Mouse (Mus musculus) heart, embryonic 13.5 days (tissue): ENCODE measurements around the gene Pcbp1. TPM values are rescaled to one million over a fixed set of nuclear protein-coding genes. Genes with fewer than 3 reads are reported as not detected.
"Not testable (repeated sequence)": the region's sequence is repeated elsewhere in the genome, so short reads cannot be mapped to it uniquely, and the experiment has no call there.

Experiments used
- ATAC-seq: fragments of 200-750 bp; cut with Nextera tagmentation; 2 replicates; pipeline ENCODE4 v1.8.0; 2017; ENCODE audit warnings: moderate TSS enrichment; ENCODE audit not compliant: insufficient number of reproducible peaks, low FRiP score, low TSS enrichment; ENCODE audit errors: extremely low read depth
- H3K27ac ChIP-seq: fragments of 300-500 bp; sonication (generic); replicated peaks from 2 replicates; pipeline ENCODE4 v1.5.1; 2015; ENCODE audit warnings: moderate library complexity, mild to moderate bottlenecking, inconsistent platforms
- H3K27me3 ChIP-seq: fragments of 300-500 bp; sonication (generic); replicated peaks from 2 replicates; pipeline ENCODE4 v1.6.1; 2015; ENCODE audit warnings: mild to moderate bottlenecking, inconsistent platforms
- H3K36me3 ChIP-seq: fragments of 300-500 bp; sonication (generic); 2 replicates; pipeline ENCODE4 v1.6.1; 2015; ENCODE audit warnings: mild to moderate bottlenecking, inconsistent platforms
- H3K4me1 ChIP-seq: fragments of 300-500 bp; sonication (generic); 2 replicates; pipeline ENCODE4 v1.6.1; 2015; ENCODE audit warnings: inconsistent platforms
- H3K4me2 ChIP-seq: fragments of 300-500 bp; sonication (generic); 2 replicates; pipeline ENCODE4 v1.6.1; 2015; ENCODE audit warnings: inconsistent platforms, mild to moderate bottlenecking, moderate library complexity
- H3K4me3 ChIP-seq: fragments of 300-500 bp; sonication (generic); 2 replicates; pipeline ENCODE4 v1.5.1; 2015; ENCODE audit warnings: moderate library complexity, mild to moderate bottlenecking, inconsistent platforms
- H3K9ac ChIP-seq: fragments of 300-500 bp; sonication (generic); 2 replicates; pipeline ENCODE4 v1.6.1; 2015; ENCODE audit warnings: inconsistent platforms, mild to moderate bottlenecking, moderate library complexity
- H3K9me3 ChIP-seq: fragments of 300-500 bp; sonication (generic); 2 replicates; pipeline ENCODE4 v1.6.1; 2016; ENCODE audit warnings: inconsistent platforms
- WGBS: fragments of 180-500 bp; shearing (Covaris S2); methylation state at CpG from one replicate; pipeline ENCODE4 v1.1.7; 2015; ENCODE audit warnings: mixed read lengths; 5-methylcytosine and 5-hydroxymethylcytosine counted together
- polyA plus RNA-seq: library from polyadenylated mRNA; unstranded; fragments of >200 nt; fragmentation: Nextera tagmentation; extraction: Ambion mirVana; gene quantifications from 2 replicates; pipeline ENCODE4 v1.2.1, GENCODE M21; 2015

The Pcbp1 gene
- polyA plus RNA-seq = 218 and 286 TPM in 2 replicates

DNA sequence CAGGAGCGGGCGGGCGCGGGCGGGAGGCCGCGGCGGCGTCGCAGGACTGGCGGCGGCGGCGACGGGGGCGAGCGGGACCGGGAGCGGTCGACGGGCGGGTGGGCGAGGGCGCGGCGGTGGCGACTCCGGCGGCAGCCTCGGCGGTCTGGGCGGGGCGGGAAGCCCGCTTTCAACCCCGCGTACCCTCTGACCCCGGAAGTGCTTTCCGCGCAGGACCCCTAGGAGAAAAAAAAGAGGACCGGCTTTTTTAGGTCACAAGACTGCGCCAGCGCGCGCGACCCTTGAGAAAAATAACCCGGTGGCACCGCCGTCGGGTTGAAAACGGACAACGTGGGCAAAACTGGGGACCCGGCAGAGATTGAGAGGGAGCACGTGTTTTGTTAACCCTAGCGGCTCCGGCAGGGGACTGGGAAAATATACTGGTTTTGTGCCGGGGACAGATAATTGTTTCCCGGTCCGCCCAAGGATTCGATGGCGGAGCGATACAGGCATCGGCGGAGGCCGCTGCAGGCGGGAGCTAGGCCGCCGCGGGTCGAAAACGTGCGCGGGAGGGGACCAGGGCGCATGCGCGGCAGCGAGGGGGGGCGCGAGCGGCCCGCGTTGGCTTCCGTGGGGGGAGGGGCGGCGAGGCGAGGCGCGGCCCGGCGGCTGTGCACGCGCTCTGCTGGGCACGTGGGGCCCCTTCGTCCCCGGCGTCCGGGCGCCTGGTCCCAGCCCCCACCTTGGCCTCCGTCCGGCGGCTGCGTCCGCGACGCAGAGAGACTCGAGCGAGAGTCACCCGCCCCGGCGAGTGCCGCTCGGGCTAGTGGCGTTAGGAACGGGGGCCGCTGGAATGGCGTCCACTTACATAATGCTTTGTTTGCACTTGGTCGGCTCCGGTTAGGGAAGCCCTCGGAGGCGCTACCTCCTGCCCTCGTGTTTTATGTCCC is at the start of gene Pcbp1:
Gene Pcbp1, minus strand, starts transcription at position 290 of the 929 bp plus-strand sequence.
- H3K27ac ChIP-seq = peak within 1 kb of the TSS; percentile 100
- peak within 1 kb of the TSS; percentile 99 for H3K4me3 ChIP-seq
- H3K4me2 ChIP-seq = peak within 1 kb of the TSS; percentile 93
- peak; percentile 77 for ATAC-seq
- H3K9ac ChIP-seq = peak within 1 kb of the TSS; percentile 100
- peaks cover 43% of the 10 kb centered on the region for H3K36me3 ChIP-seq
- peaks cover 26% of the 10 kb centered on the region for H3K4me1 ChIP-seq
- H3K27me3 ChIP-seq = no peaks in the 10 kb centered on the region
- no peaks in the 10 kb centered on the region for H3K9me3 ChIP-seq
- under 1% methylated on average over 80 of the region's 120 CpGs for WGBS

DNA sequence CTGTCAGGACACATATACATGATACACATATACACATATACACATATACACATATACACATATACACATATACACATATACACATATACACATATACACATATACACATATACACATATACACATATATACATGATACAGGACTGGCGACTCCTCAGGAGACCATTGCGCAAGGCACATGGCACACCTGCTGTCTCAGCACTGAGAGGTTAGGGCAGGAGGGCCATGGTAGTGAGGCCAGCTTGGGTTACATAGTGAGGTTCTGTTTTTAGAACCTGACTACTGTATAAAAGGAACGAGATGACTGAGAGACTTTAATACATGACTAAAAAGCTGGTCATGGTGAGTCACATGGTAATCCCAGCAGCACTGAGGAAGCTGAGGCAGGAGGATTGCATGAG is 48.4 kb upstream of the Pcbp1 start:
- Histone ChIP-seq H3K27ac (no peak overlapping the region), H3K4me3 (no peak overlapping the region), H3K36me3 (no peaks in the 10 kb centered on the region), H3K9me3 (no peaks in the 10 kb centered on the region), H3K4me2 (no peak overlapping the region), H3K27me3 (no peaks in the 10 kb centered on the region; the same call in 1 of the 2 replicates), H3K4me1 (peaks cover 34% of the 10 kb centered on the region), H3K9ac (no peak overlapping the region)
- 92% methylated on average over 3 of the region's 3 CpGs for WGBS
- no peak for ATAC-seq

DNA sequence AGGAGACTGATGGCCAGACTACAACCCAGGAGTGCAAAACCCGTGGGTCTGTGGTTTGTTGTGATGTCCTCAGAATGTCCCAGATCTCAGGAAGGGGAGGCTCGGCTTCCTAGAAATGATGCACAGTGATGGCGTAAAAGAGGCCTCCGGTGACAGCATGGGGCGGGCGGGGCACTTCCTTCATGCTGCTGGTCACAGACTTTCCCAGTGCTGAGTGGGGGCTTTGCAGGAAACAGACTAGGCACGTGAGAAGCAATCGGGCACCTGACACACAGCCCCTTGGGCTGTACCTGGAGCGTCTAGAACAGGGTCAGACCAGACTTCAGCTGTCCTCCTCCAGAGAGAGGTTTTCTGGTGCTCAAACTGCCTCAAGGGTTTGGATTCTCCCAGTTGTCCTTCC is 44.7 kb upstream of the Pcbp1 start:
- Histone ChIP-seq H3K4me1 (peaks cover 34% of the 10 kb centered on the region), H3K4me2 (no peak overlapping the region), H3K27ac (0 out of 2 replicates have a peak overlapping the region, but pooled peaks have one; percentile 69), H3K36me3 (peaks cover 5% of the 10 kb centered on the region), H3K9me3 (no peaks in the 10 kb centered on the region), H3K9ac (peak overlapping the region; percentile 28; the same call in 1 of the 2 replicates), H3K4me3 (no peak overlapping the region), H3K27me3 (no peaks in the 10 kb centered on the region)
- 44% methylated on average over 9 of the region's 9 CpGs for WGBS
- ATAC-seq = peak; percentile 39; the same call in 1 of the 2 replicates

DNA sequence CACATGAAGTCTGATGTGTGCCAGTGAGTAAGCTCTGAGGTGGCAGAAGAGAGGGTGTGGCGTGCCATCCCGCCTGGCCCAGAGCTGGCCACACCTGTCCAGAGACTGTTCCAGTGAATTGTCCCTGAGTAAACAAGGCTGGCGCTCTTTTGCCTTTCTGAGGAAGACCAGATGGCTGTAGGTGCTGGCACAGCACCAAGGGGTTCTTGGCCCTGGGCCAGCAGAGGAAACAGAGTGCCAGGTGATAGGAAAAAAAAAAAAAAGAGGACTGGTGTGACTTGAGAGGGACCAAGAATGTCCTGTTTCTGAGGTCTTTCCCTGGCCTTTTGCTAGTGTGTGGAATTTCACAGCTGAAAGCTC is 43.3 kb upstream of the Pcbp1 start:
- H3K27me3 ChIP-seq = no peaks in the 10 kb centered on the region

GRCm38 (mm10) chr6:86568816-86569460 is 42.8 kb upstream of the Pcbp1 start:
- Histone ChIP-seq H3K4me1 (peaks cover 34% of the 10 kb centered on the region), H3K27me3 (no peaks in the 10 kb centered on the region), H3K27ac (peak overlapping the region; percentile 41), H3K36me3 (peaks cover 22% of the 10 kb centered on the region), H3K4me3 (no peak overlapping the region), H3K9me3 (no peaks in the 10 kb centered on the region), H3K9ac (no peak overlapping the region), H3K4me2 (no peak overlapping the region)
- WGBS = 30% methylated on average over 3 of the region's 3 CpGs
- no peak for ATAC-seq

More for the DNA sequence above, 43.3 kb upstream of the Pcbp1 start:
- peak overlapping the region; percentile 69 for H3K27ac ChIP-seq
- WGBS = 29% methylated on average over 3 of the region's 3 CpGs
- no peak for ATAC-seq
- H3K36me3 ChIP-seq = peaks cover 19% of the 10 kb centered on the region
- no peak overlapping the region for H3K9ac ChIP-seq
- no peak overlapping the region for H3K4me2 ChIP-seq
- no peak overlapping the region for H3K4me3 ChIP-seq
- H3K9me3 ChIP-seq = no peaks in the 10 kb centered on the region
- peaks cover 34% of the 10 kb centered on the region for H3K4me1 ChIP-seq

- 88% methylated on average over 2 of the region's 2 CpGs for WGBS
- H3K4me2 ChIP-seq = no peak overlapping the region
- H3K9me3 ChIP-seq = no peaks in the 10 kb centered on the region
- H3K4me1 ChIP-seq = peaks cover 23% of the 10 kb centered on the region
- H3K27ac ChIP-seq = no peak overlapping the region
- no peak overlapping the region for H3K4me3 ChIP-seq
- no peak overlapping the region for H3K9ac ChIP-seq
- no peaks in the 10 kb centered on the region for H3K27me3 ChIP-seq
- no peak for ATAC-seq
- H3K36me3 ChIP-seq = peaks cover 49% of the 10 kb centered on the region
Observed at GRCm38 (mm10) chr6:86565782-86566181, 39.7 kb upstream of the Pcbp1 start.

GRCm38 (mm10) chr6:86557182-86557581 is 31.1 kb upstream of the Pcbp1 start:
- H3K4me1 ChIP-seq, H3K9ac ChIP-seq, H3K4me3 ChIP-seq, H3K9me3 ChIP-seq, H3K27me3 ChIP-seq, H3K4me2 ChIP-seq, H3K27ac ChIP-seq, ATAC-seq: not testable (repeated sequence)
- H3K36me3 ChIP-seq = peaks cover 72% of the 10 kb centered on the region
- WGBS = 71% methylated on average over 1 of the region's 1 CpGs

DNA sequence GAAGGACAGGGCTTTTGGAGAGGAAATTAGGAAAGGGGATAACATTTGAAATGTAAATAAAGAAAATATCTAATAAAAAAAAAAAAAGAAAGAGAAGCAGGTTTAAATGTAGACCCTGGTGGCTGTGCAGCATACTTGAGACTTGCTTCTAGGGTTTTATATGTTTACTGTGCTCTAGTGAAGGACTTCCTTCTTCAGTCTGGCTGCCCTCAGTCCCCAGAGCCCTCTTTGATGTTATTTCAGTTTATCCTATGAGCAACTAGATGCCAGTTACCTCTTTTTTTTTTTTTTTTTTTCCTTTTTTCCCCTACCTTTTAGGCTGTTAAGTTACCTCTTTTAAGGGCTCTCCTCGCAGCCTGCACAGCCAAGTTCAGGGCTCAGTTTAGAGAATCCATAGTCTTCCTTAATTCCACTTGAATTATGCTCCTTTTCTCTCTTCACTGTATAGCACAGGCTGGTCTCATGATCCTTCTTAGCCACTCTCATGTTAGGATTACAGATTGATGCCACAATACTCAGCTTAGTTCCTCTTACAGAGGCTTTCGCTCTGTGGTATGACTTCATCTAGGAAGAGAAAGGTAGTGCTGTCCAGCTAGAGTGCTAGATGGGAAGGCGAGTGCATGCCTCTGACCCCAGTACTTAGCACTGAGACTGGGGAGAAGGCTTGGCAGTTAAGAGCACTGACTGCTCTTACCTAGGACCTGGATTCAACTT is 30.4 kb upstream of the Pcbp1 start:
- H3K27me3 ChIP-seq = no peaks in the 10 kb centered on the region
- no peak for ATAC-seq
- H3K4me3 ChIP-seq = no peak overlapping the region
- no peaks in the 10 kb centered on the region for H3K9me3 ChIP-seq
- H3K27ac ChIP-seq = no peak overlapping the region
- no peak overlapping the region for H3K9ac ChIP-seq
- 86% methylated on average over 3 of the region's 3 CpGs for WGBS
- no peak overlapping the region for H3K4me2 ChIP-seq
- peaks cover 73% of the 10 kb centered on the region for H3K36me3 ChIP-seq
- H3K4me1 ChIP-seq = no peaks in the 10 kb centered on the region

DNA sequence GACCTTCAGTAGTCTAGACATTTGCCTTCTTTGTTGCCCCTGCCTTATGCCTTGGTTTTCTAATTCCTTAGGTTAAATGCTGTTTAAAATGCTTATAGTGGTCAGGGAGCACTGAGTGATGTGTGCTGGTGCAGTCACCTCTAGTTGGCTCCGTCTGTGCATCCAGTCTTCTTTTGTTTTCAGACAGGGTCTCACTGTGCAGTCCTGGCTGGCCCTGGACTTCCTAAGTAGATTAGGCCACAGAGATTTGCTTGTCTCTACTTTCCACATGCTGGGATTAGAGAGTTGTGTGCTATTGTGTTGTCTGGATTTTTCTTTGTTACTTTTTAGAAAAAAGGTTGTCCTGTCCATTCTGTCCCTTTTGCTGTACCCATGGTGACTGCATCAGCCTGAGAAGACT is 24.5 kb upstream of the Pcbp1 start:
- Histone ChIP-seq H3K36me3 (peaks cover 70% of the 10 kb centered on the region), H3K9me3 (no peaks in the 10 kb centered on the region), H3K27me3 (no peaks in the 10 kb centered on the region), H3K27ac (no peak overlapping the region), H3K4me1 (peaks cover 9% of the 10 kb centered on the region), H3K4me3 (no peak overlapping the region), H3K4me2 (no peak overlapping the region), H3K9ac (no peak overlapping the region)
- WGBS = 65% methylated on average over 1 of the region's 1 CpGs
- no peak for ATAC-seq

GRCm38 (mm10) chr6:86547880-86548367 is 21.8 kb upstream of the Pcbp1 start:
- Histone ChIP-seq H3K27ac (peak overlapping the region; percentile 48), H3K4me1 (peaks cover 9% of the 10 kb centered on the region), H3K9me3 (no peaks in the 10 kb centered on the region), H3K4me2 (peak overlapping the region; percentile 39), H3K4me3 (peak overlapping the region; percentile 2; the same call in 1 of the 2 replicates), H3K27me3 (no peaks in the 10 kb centered on the region), H3K36me3 (peaks cover 74% of the 10 kb centered on the region), H3K9ac (peak overlapping the region; percentile 47)
- no peak for ATAC-seq
- WGBS = 38% methylated on average over 8 of the region's 8 CpGs
